Mouse (Mus musculus): ENCODE data around the gene Cdc16. TPM values are rescaled to one million over a fixed set of nuclear protein-coding genes. Genes with fewer than 3 reads are reported as not detected.

Gene Cdc16
- total and polyA plus RNA-seq, 3 experiments = 55.1 to 94.3 (median 55.6) TPM

DNA sequence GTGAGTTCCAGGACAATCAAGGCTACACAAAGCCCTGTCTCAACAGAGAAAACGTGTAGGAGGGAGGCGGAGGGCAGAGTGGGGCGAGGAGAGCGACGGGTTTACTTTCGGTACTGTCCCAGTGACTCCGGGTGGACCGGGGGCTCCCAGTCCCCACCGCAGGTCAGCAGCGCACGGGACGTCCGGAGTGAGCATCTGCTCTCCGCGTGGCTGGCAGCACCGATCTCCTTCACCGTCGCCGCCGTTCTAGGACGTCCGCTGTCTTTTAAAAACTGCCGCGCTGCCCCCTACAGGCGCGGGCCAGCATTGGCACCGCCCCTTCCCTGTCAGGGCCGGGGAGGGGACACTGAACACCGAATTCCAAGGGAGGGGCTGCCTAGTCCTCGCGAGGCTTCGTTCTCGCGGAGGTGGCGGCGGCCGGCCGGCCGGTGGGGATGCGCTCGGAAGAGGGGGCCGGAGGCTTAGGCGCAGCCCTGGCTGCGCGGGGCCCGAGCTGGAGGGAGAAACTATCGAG is 27.8 kb downstream of the Cdc16 start, which contains the start of gene Upf3a:
TSS of gene Upf3a (plus strand) at position 366 of the 514 bp plus-strand sequence.
- H3K9ac ChIP-seq (ENCODE audit: insufficient read depth, low read depth) = peak within 1 kb of the TSS; percentile 84
- DNase-seq (ENCODE audit: extremely low read depth) = peak; percentile 93
- H3K9me3 ChIP-seq (replicated peaks; ENCODE audit: low read length) = no peaks in the 10 kb centered on the region
- no peaks in the 10 kb centered on the region for H3K27me3 ChIP-seq (replicated peaks)
- peaks cover 5 to 42% of the 10 kb centered on the region in 2 experiments; a peak in 3 of 4 replicates for H3K4me1 ChIP-seq (ENCODE audit: control insufficient read depth in 1 of 2, insufficient read depth in 2 of 2)
- TF ChIP-seq CHD2 (IDR thresholded peaks at IDR 0.05; ENCODE audit: low read length) (no peak; the same call in none of the 2 replicates), ZMIZ1 (IDR thresholded peaks at IDR 0.05; ENCODE audit: low read depth, low read length) (peak; percentile 98), RCOR1 (conservative IDR thresholded peaks at IDR 0.05; ENCODE audit: low read depth, low read length) (peak; percentile 40; the same call in 1 of the 2 replicates), MEF2A (IDR thresholded peaks at IDR 0.05; ENCODE audit: borderline replicate concordance, low read depth, low read length) (peak; percentile 81), SIN3A (IDR thresholded peaks at IDR 0.05; ENCODE audit: low read length) (peak; percentile 92), MAZ (IDR thresholded peaks at IDR 0.05; ENCODE audit: low read depth, low read length) (peak; percentile 93), MXI1 (IDR thresholded peaks at IDR 0.05; ENCODE audit: low read depth, low read length) (peak; percentile 96), CTCF (conservative IDR thresholded peaks at IDR 0.05 in 1 of 2, IDR thresholded peaks at IDR 0.05 in 1 of 2; ENCODE audit: low read depth in 2 of 2, low read length in 2 of 2) (peak in 1 of 2 experiments; percentile 81; a peak in 2 of 4 replicates), CHD1 (IDR thresholded peaks at IDR 0.05; ENCODE audit: low read depth, low read length) (no peak), ZC3H11A (IDR thresholded peaks at IDR 0.05; ENCODE audit: low read depth, low read length) (no peak), PAX5 (IDR thresholded peaks at IDR 0.05; ENCODE audit: low read length) (no peak), ELF1 (IDR thresholded peaks at IDR 0.05; ENCODE audit: low read depth, low read length) (peak; percentile 66), JUND (conservative IDR thresholded peaks at IDR 0.05; ENCODE audit: low read depth, low read length) (no peak), MAFK (IDR thresholded peaks at IDR 0.05; ENCODE audit: insufficient replicate concordance, low read length) (no peak), TCF12 (IDR thresholded peaks at IDR 0.05; ENCODE audit: low read depth, low read length) (peak; percentile 95), RAD21 (IDR thresholded peaks at IDR 0.05; ENCODE audit: low read depth, low read length) (no peak; the same call in none of the 2 replicates), ZNF384 (IDR thresholded peaks at IDR 0.05; ENCODE audit: low read depth, low read length) (no peak), MYC (IDR thresholded peaks at IDR 0.05; ENCODE audit: low read depth, low read length) (peak; percentile 91), USF1 (IDR thresholded peaks at IDR 0.05; ENCODE audit: low read depth, low read length) (no peak), NRF1 (IDR thresholded peaks at IDR 0.05; ENCODE audit: low read depth, low read length) (peak; percentile 57), ETS1 (conservative IDR thresholded peaks at IDR 0.05; ENCODE audit: low read depth, low read length) (peak; percentile 61), NELFE (IDR thresholded peaks at IDR 0.05; ENCODE audit: low read depth, low read length) (peak; percentile 98), ZKSCAN1 (IDR thresholded peaks at IDR 0.05; ENCODE audit: borderline replicate concordance, low read depth, low read length) (no peak), BHLHE40 (IDR thresholded peaks at IDR 0.05; ENCODE audit: low read depth, low read length) (peak; percentile 93), GABPA (IDR thresholded peaks at IDR 0.05; ENCODE audit: insufficient replicate concordance, low read depth, low read length) (no peak), SMC3 (IDR thresholded peaks at IDR 0.05; ENCODE audit: low read depth, low read length) (peak; percentile 16), EP300 (IDR thresholded peaks at IDR 0.05; ENCODE audit: low read length) (no peak), KAT2A (IDR thresholded peaks at IDR 0.05; ENCODE audit: insufficient replicate concordance, low read length) (no peak), MAX (IDR thresholded peaks at IDR 0.05; ENCODE audit: low read length) (peak; percentile 95), IRF4 (IDR thresholded peaks at IDR 0.05; ENCODE audit: low read depth, low read length) (peak; percentile 50; the same call in 1 of the 2 replicates), E2F4 (IDR thresholded peaks at IDR 0.05; ENCODE audit: insufficient replicate concordance, low read depth, low read length) (no peak), JUN (IDR thresholded peaks at IDR 0.05; ENCODE audit: insufficient read depth, low read depth, low read length) (no peak), USF2 (conservative IDR thresholded peaks at IDR 0.05; ENCODE audit: low read depth, low read length) (no peak), UBTF (IDR thresholded peaks at IDR 0.05; ENCODE audit: low read depth, low read length) (peak; percentile 69; the same call in 1 of the 2 replicates), HCFC1 (IDR thresholded peaks at IDR 0.05; ENCODE audit: low read depth, low read length) (peak; percentile 73), POLR2A (IDR thresholded peaks at IDR 0.05; ENCODE audit: low read depth, low read length) (peak; percentile 98), TBP (conservative IDR thresholded peaks at IDR 0.05; ENCODE audit: low read depth, low read length) (peak; percentile 97), POLR2AphosphoS2 (IDR thresholded peaks at IDR 0.05; ENCODE audit: low read depth, low read length) (peak; percentile 92; the same call in 1 of the 2 replicates)
- peak within 1 kb of the TSS; percentile 72 to 75 (median 73) for H3K4me3 ChIP-seq (replicated peaks in 1 of 3; ENCODE audit: low read depth in 2 of 3, low read length in 2 of 3, poor library complexity in 1 of 3)
- H3K4me2 ChIP-seq (ENCODE audit: insufficient read depth, low read depth, poor library complexity, severe bottlenecking) = peak within 1 kb of the TSS; percentile 58
- H3K79me2 ChIP-seq (replicated peaks; ENCODE audit: control insufficient read depth, extremely low read depth, insufficient read depth, poor library complexity, severe bottlenecking) = no peaks in the 10 kb centered on the region; the same call in 1 of the 2 replicates
- dilution Hi-C loops (cut with MboI; ENCODE audit: extremely low pct_ligation_motif_present, extremely low pct_unique_long_range_greater_than_20kb, low sequenced_read_pairs) (no loop called here), in situ Hi-C loops (cut with MboI; ENCODE audit: low pct_ligation_motif_present, low pct_unique_long_range_greater_than_20kb, low sequenced_read_pairs) (loop anchor here (10.0 kb wide), 1 partner anchor 99 kb away; no protein-coding TSS in a partner anchor)
- H3K27ac ChIP-seq (ENCODE audit: insufficient read depth, low read depth) = peak within 1 kb of the TSS; percentile 77
- peaks cover 22 to 47% of the 10 kb centered on the region in 2 experiments for H3K36me3 ChIP-seq (replicated peaks in 1 of 2; ENCODE audit: control insufficient read depth in 1 of 2, insufficient read depth in 1 of 2, low read length in 1 of 2)

Data from CH12.LX (cell line).